Mouse (Mus musculus): ENCODE measurements around the gene Cand2. TPM values are rescaled to one million over a fixed set of nuclear protein-coding genes. Genes with fewer than 3 reads are reported as not detected.

The Cand2 gene
- 1 to 10 TPM; 6.3 to 9.1 TPM for polyA plus RNA-seq (2017; shearing (Covaris generic))

GRCm38 (mm10) chr6:115774501-115774921, at the start of gene Cand2:
Cand2 (plus strand) TSS chr6:115774538.

GRCm38 (mm10) chr6:115761995-115762756, 12.2 kb upstream of the Cand2 start, which contains the start of gene Tmem40:
Tmem40 (minus strand) TSS chr6:115762410.

GRCm38 (mm10) chr6:115808488-115809231, 34.3 kb downstream of the Cand2 start, which contains the start of gene Rpl32:
Rpl32 (minus strand) TSS chr6:115808747.

GRCm38 (mm10) chr6:115838161-115838597, 63.8 kb downstream of the Cand2 start, which contains the start of gene Efcab12:
Efcab12 (minus strand) TSS chr6:115838412.

GRCm38 (mm10) chr6:115853091-115853813, 78.9 kb downstream of the Cand2 start, which contains the start of the genes Mbd4 and Ift122:
Mbd4 (minus strand) TSS chr6:115853371.
Ift122 (plus strand) TSS chr6:115853470.

Other genes with a start within 250 kb of the Cand2 start
- gene Tsen2, start 229.9 kb upstream of the Cand2 start, polyA plus RNA-seq (2017; shearing (Covaris generic)): 10 to 100 TPM; 13.4 to 15.5 TPM
- 1 to 10 TPM in 1 of 2 experiments, under 1 TPM in 1; 0.58 to 2.1 TPM for gene Mkrn2os, start 182.0 kb upstream of the Cand2 start, polyA plus RNA-seq (2017; shearing (Covaris generic))
- 10 to 100 TPM; 29.5 to 31.9 TPM for gene Mkrn2, start 172.6 kb upstream of the Cand2 start, polyA plus RNA-seq (2017; shearing (Covaris generic))
- 100 to 1,000 TPM; 125 TPM for gene Raf1, start 97.9 kb upstream of the Cand2 start, polyA plus RNA-seq (2017; shearing (Covaris generic))
- not detected for gene Tmem40, start 12.1 kb upstream of the Cand2 start, polyA plus RNA-seq (2017; shearing (Covaris generic))
- gene Rpl32, start 34.2 kb downstream of the Cand2 start, polyA plus RNA-seq (2017; shearing (Covaris generic)): 1,000 to 10,000 TPM; 2,497 to 2,767 TPM
- gene Efcab12, start 63.9 kb downstream of the Cand2 start, polyA plus RNA-seq (2017; shearing (Covaris generic)): 1 to 10 TPM in 1 of 2 experiments, under 1 TPM in 1; 0.36 to 1.1 TPM
- 10 to 100 TPM; 10.3 to 17.8 TPM for gene Mbd4, start 78.8 kb downstream of the Cand2 start, polyA plus RNA-seq (2017; shearing (Covaris generic))
- gene Ift122, start 78.9 kb downstream of the Cand2 start, polyA plus RNA-seq (2017; shearing (Covaris generic)): 1 to 10 TPM; 3.7 to 5.5 TPM
- 1 to 10 TPM in 1 of 2 experiments, not detected in 1; 2.1 TPM for gene Rho, start 157.2 kb downstream of the Cand2 start, polyA plus RNA-seq (2017; shearing (Covaris generic))
- gene H1foo, start 170.4 kb downstream of the Cand2 start, polyA plus RNA-seq (2017; shearing (Covaris generic)): 1 to 10 TPM in 1 of 2 experiments, under 1 TPM in 1; 0.40 to 1.8 TPM
- gene Plxnd1, start 220.5 kb downstream of the Cand2 start, polyA plus RNA-seq (2017; shearing (Covaris generic)): 1 to 10 TPM in 1 of 2 experiments, under 1 TPM in 1; 0.94 to 4.7 TPM

All from inflammation-experienced regulatory T-cells (primary cell).